Mouse (Mus musculus) adrenal gland, postnatal 36 days (tissue): ENCODE measurements around the gene Setd5. TPM values are rescaled to one million over a fixed set of nuclear protein-coding genes. Genes with fewer than 3 reads are reported as not detected.

ENCODE experiments used
- DNase-seq, 2 experiments: peaks; one replicate each; pipeline ENCODE4 v3.0.0; 2021; ENCODE audit warnings: mixed read lengths in 1 of 2
- total RNA-seq, 2 experiments: library from RNA; stranded (reverse); gene quantifications; 2 replicates each; pipeline ENCODE4 v1.2.3; 2021

Gene Setd5
- total RNA-seq, 2 experiments from 2014 or later, result 87.7 to 88.4 TPM

DNA sequence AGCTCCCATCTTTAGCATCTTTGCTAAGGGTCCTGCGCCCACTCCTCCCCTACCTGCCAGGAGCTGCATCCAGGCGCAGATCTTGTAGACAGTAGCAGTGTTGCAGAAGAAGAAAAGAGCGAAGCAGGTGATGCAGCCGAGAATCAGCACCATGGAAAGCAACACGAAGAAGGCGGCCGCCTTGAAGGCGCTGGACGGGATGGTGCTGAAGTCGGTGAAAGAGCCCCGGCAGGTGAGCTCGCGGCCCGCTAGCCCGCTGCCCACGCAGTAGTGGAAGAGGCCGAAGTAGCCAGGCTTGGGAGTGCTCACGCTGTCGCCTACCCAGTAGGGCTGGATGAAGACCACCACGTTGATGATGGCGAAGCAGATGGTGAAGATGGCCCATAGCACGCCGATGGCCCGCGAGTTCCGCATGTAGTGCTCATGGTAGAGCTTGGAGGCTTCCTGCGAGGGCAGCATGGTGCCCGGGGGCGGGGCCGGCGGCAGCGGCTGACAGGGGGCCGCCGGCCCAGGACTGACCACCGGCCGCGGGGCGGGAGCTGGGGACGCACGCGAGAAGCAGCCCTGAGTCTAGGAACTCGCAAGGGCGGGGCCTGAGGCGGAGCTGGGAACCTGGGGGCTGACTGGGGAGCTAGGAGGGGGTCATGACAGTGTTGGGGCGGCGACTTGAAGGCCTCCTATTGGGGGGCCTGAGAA, 116.7 kb downstream of the Setd5 start:
- DNase-seq, result peak; percentile 12 to 60

DNA sequence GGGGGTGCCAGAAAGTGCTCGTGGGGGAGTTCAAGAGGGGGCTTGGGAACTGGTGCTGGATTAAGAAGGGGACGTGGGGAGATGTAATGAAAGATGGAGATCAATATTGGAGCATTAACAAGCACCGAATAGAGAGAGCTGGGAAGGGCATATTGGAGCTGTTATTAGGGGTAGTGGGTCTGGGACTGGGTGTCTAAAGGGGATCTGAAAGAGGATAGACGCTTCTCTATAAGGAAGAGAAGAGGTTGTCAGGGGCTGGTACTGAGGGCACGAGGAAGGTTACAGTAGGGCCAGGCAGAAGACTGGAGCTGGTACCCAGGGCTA, 117.3 kb downstream of the Setd5 start:
- DNase-seq, result no peak

DNA sequence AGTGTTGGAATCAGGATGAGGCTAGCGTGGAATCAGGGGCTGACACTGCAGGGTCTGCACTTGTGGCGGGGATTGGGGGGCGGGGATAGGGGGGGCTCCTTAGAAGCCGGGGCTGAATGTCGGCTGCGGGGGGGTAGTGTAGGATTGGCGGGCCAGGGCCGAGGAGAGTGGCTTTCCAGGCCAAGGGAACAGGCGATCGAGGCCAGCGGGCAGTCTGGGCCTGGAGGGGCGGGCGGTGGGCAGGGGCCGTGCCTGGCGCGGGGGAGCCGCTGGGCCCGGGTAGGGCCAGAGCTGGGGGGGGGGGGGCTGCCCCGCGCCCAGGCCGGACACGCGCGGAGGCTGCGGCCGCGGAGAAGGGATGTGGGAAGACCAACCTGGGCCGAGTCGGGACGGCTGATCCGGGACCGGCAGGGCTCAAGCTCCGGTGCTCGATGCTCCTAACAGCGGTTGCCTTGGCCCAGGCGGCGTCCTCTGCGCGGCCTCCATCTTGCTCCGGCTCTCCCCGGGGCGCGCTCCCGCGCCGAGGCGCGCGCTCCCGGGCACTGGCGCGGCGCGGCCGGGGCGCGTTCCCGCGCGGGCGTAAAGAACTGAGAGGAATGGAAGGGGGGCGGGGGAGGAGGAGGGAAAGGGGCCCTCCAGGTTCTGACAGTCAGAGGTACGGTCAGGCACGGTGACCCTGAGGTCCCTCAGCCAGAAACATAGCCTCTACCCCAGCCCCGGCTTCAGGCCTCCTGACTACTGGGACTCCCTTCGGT, 117.9 kb downstream of the Setd5 start, which contains the start of gene Lhfpl4:
Gene Lhfpl4, minus strand, starts transcription at position 544 of the 755 bp plus-strand sequence.
- DNase-seq, result peak; percentile 1 to 16

DNA sequence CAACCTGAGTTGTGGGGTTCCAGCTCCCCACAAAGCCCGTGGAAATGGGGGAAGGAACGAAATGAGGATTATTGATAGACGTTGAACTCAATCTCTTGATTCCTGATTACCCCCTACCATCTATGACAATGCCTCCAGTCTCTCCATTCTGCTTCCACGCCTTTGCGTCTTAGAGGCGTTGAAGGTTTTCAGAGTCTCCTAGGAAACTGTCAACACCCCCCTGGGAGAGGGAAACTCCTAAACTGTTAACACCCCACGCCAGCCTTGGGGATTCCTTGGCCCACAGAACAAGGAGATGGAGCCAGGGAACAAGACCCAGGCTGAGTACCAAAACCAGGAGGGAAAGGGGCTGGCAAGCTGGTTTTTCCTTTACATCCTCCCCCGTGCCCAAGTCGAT, 118.4 kb downstream of the Setd5 start:
- DNase-seq, result no peak

Other genes starting within 250 kb of the Setd5 start
- 10 to 100 TPM; 17.1 to 26.3 TPM for gene Srgap3, start 130.1 kb upstream of the Setd5 start, total RNA-seq
- gene Thumpd3, start 31.1 kb upstream of the Setd5 start, total RNA-seq, result 10 to 100 TPM; 39.9 to 43.1 TPM
- gene Lhfpl4, start 118.0 kb downstream of the Setd5 start, total RNA-seq, result 1 to 10 TPM; 2.9 to 3.1 TPM
- 10 to 100 TPM; 19.7 to 30.1 TPM for gene Mtmr14, start 160.5 kb downstream of the Setd5 start, total RNA-seq
- gene Cpne9, start 204.9 kb downstream of the Setd5 start, total RNA-seq, result 1 to 10 TPM; 1.1 TPM
- gene Brpf1, start 229.8 kb downstream of the Setd5 start, total RNA-seq, result 10 to 100 TPM; 25.2 to 27.2 TPM
- 10 to 100 TPM; 14.0 to 15.4 TPM for gene Ogg1, start 249.6 kb downstream of the Setd5 start, total RNA-seq